Mouse (Mus musculus): ENCODE data around the gene Cyp2c23.
A peak's percentile ranks its signal among the peaks of the same experiment; 100 is the strongest.

Gene Cyp2c23

GRCm38 (mm10) chr19:43973711-43974110 lies 55.3 kb downstream of the Cyp2c23 start:
- DNase-seq (ENCODE audit: low spot score in 2 of 2), result no peak

GRCm38 (mm10) chr19:43972129-43972528 lies 56.9 kb downstream of the Cyp2c23 start:
- DNase-seq (ENCODE audit: low spot score in 2 of 2), result no peak

- no peak for DNase-seq (ENCODE audit: low spot score in 2 of 2)
These were observed 60.5 kb downstream of the Cyp2c23 start for GRCm38 (mm10) chr19:43968436-43969026.

GRCm38 (mm10) chr19:43966481-43966880 lies 62.5 kb downstream of the Cyp2c23 start:
- no peak for DNase-seq (ENCODE audit: low spot score in 2 of 2)

GRCm38 (mm10) chr19:43965496-43966085 lies 63.4 kb downstream of the Cyp2c23 start:
- DNase-seq (ENCODE audit: low spot score in 2 of 2), result no peak

GRCm38 (mm10) chr19:43962795-43963194 lies 66.2 kb downstream of the Cyp2c23 start:
- DNase-seq (ENCODE audit: low spot score in 2 of 2), result no peak

- DNase-seq (ENCODE audit: low spot score in 2 of 2), result no peak
These were observed 67.8 kb downstream of the Cyp2c23 start for GRCm38 (mm10) chr19:43961185-43961584.

GRCm38 (mm10) chr19:43960014-43960413 lies 69.0 kb downstream of the Cyp2c23 start:
- DNase-seq (ENCODE audit: low spot score in 2 of 2), result no peak

GRCm38 (mm10) chr19:43959162-43959561 lies 69.8 kb downstream of the Cyp2c23 start:
- peak; percentile 72 to 76 for DNase-seq (ENCODE audit: low spot score in 2 of 2)

GRCm38 (mm10) chr19:43957881-43958280 lies 71.1 kb downstream of the Cyp2c23 start:
- DNase-seq (ENCODE audit: low spot score in 2 of 2), result no peak

GRCm38 (mm10) chr19:43957402-43957801 lies 71.6 kb downstream of the Cyp2c23 start:
- no peak for DNase-seq (ENCODE audit: low spot score in 2 of 2)

- no peak for DNase-seq (ENCODE audit: low spot score in 2 of 2)
These were observed 73.7 kb downstream of the Cyp2c23 start for GRCm38 (mm10) chr19:43955266-43955665.

All from urinary bladder, postnatal 36 days (tissue).